Mouse (Mus musculus) C2C12 (cell line): ENCODE results near the gene Abcc6.
"Not testable (repeated sequence)": the region's sequence is repeated elsewhere in the genome, so short reads cannot be mapped to it uniquely, and the experiment has no call there.

Experiments used
- CEBPB ChIP-seq: IDR thresholded peaks from one replicate; pipeline ENCODE4 v1.6.1; 2011; ENCODE audit warnings: low read depth, mild to moderate bottlenecking, control low read depth, moderate library complexity
- CTCF ChIP-seq: IDR thresholded peaks from one replicate; pipeline ENCODE4 v1.5.1; 2011; ENCODE audit not compliant: control insufficient read depth, insufficient read depth, insufficient read length
- FOSL1 ChIP-seq: IDR thresholded peaks from one replicate; pipeline ENCODE4 v1.8.0; 2011; ENCODE audit warnings: mild to moderate bottlenecking, low read length; ENCODE audit not compliant: poor library complexity, insufficient read depth, severe bottlenecking
- MAX ChIP-seq: IDR thresholded peaks from one replicate; pipeline ENCODE4 v1.6.1; 2011; ENCODE audit warnings: mild to moderate bottlenecking, control low read depth
- MYOD1 ChIP-seq: IDR thresholded peaks from one replicate; pipeline ENCODE4 v1.6.1; 2011; ENCODE audit warnings: low read depth; ENCODE audit not compliant: control insufficient read depth, insufficient read length
- MYOG ChIP-seq: IDR thresholded peaks from one replicate; pipeline ENCODE4 v1.6.1; 2011; ENCODE audit not compliant: control insufficient read depth, insufficient read length; ENCODE audit errors: extremely low read depth
- USF1 ChIP-seq: IDR thresholded peaks from one replicate; pipeline ENCODE4 v1.6.1; 2011; ENCODE audit warnings: low read depth, mild to moderate bottlenecking, control low read depth, moderate library complexity

- TF ChIP-seq FOSL1, CTCF, MYOG, USF1, CEBPB, MAX, MYOD1: not testable (repeated sequence)
These were observed 96.3 kb downstream of the Abcc6 start for GRCm38 (mm10) chr7:45933766-45934165.
